Mouse (Mus musculus): ENCODE measurements around the gene C1ql1.

Gene C1ql1

GRCm38 (mm10) chr11:102901199-102901598 lies 45.3 kb downstream of the C1ql1 start:
- no peak for DNase-seq (ENCODE audit: low read depth, low spot score)

DNA sequence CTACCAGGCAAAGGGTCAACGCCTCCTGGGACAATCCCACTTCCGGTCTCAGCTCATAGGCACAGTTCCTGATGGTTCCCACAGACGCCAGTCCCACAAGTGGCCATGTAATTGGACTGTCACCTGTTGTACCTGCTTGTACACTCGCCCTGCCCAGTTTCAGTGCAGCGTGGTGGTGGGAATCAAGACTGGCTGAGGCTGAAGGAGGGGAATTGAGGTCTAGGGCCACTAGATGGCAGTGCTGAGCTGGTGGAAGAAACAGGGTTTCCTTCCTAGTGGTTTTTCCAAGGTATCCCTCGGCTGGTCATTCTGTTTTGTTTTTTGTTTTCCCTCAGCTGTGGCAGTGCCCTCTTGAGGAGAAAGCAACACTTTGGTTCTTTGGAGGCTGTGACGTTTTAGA lies 45.7 kb downstream of the C1ql1 start, which contains the start of gene Gfap:
Gfap (minus strand) TSS at position 150 of the 400 bp plus-strand sequence.
- DNase-seq (ENCODE audit: low read depth, low spot score), result peak; percentile 75

GRCm38 (mm10) chr11:102898408-102898807 lies 48.1 kb downstream of the C1ql1 start:
- no peak for DNase-seq (ENCODE audit: low read depth, low spot score)

DNA sequence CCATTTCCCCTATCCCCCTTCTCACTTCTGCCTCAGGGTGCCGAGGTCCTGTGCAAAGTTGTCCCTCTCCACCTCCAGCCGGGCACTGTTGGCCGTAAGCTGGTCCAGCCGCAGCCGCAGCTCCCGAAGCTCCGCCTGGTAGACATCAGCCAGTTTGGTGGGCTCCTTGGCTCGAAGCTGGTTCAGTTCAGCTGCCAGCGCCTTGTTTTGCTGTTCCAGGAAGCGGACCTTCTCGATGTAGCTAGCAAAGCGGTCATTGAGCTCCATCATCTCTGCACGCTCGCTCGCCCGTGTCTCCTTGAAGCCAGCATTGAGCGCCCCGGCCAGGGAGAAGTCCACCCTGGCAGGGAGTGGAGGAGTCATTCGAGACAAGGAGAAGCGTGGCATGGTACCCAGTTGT lies 49.8 kb downstream of the C1ql1 start:
- no peak for DNase-seq (ENCODE audit: low read depth, low spot score)

GRCm38 (mm10) chr11:102895779-102896178 lies 50.7 kb downstream of the C1ql1 start:
- DNase-seq (ENCODE audit: low read depth, low spot score), result no peak

- DNase-seq (ENCODE audit: low read depth, low spot score), result no peak
Observed at GRCm38 (mm10) chr11:102894716-102895115, 51.8 kb downstream of the C1ql1 start.

DNA sequence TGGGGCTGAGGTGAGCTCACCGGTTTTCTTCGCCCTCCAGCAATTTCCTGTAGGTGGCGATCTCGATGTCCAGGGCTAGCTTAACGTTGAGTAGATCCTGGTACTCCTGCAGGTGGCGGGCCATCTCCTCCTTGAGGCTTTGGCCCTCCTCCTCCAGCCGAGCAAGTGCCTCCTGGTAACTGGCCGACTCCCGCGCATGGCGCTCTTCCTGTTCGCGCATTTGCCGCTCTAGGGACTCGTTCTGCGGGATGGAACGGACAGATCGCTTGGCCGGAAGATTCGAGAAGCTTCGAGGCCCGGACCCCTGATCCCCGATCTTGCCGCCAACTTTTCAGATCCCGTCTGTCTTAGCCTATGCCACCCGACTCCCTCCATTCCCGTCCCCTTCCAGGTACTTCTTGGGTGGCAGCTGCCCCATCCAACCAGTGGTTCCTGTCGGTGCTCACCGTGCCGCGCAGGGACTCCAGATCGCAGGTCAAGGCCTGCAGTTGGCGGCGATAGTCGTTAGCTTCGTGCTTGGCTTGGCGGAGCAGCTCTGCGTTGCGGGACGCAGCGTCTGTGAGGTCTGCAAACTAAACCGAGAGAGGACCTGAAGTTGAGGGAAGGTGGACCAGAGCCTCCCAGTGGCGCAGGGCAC lies 53.4 kb downstream of the C1ql1 start:
- no peak for DNase-seq (ENCODE audit: low read depth, low spot score)

- DNase-seq (ENCODE audit: low read depth, low spot score), result no peak
Observed at GRCm38 (mm10) chr11:102890096-102890495, 56.4 kb downstream of the C1ql1 start.

Data from retina, postnatal 7 days (tissue).